Mouse (Mus musculus) stomach, postnatal 0 days (tissue): ENCODE data around the gene 9230112D13Rik.

ENCODE experiments used
- CTCF ChIP-seq: IDR thresholded peaks from 2 replicates; pipeline ENCODE4 v1.5.1; 2016; ENCODE audit warnings: antibody characterized with exemption, low read depth, mild to moderate bottlenecking, moderate library complexity
- EP300 ChIP-seq: optimal IDR thresholded peaks from 2 replicates; pipeline ENCODE3; 2016; ENCODE audit warnings: antibody characterized with exemption

GRCm38 (mm10) chr14:34533537-34533936 is 10.9 kb upstream of the 9230112D13Rik start:
- TF ChIP-seq CTCF: no peak
- no peak for TF ChIP-seq EP300
